Mouse (Mus musculus): ENCODE measurements at regions not wholly inside any gene's neighbourhood (a gene's known extent, or its start where the extent isn't known, plus 50 kb on each side); places are given as distances from the start of the nearest gene placed in this dataset.

GRCm38 (mm10) chr6:89013690-89014061, 111.6 kb downstream of the Tpra1 start:
- no peak for DNase-seq (ENCODE audit: low spot score)
- no peaks in the 10 kb centered on the region for H3K36me3 ChIP-seq (ENCODE audit: control insufficient read depth, insufficient read depth, low read length)
- no peak overlapping the region for H3K27ac ChIP-seq (replicated peaks; ENCODE audit: low read depth, low read length)
- no peak for ATAC-seq (ENCODE audit: low read depth)
- H3K4me3 ChIP-seq (ENCODE audit: low read depth, low read length): no peak overlapping the region
- no peak overlapping the region for H3K9ac ChIP-seq (ENCODE audit: low read depth, low read length)
- no peaks in the 10 kb centered on the region for H3K27me3 ChIP-seq (replicated peaks; ENCODE audit: control insufficient read depth, insufficient read depth, low read length)
- no peaks in the 10 kb centered on the region for H3K9me3 ChIP-seq (ENCODE audit: control insufficient read depth, low read length)
- 52% methylated on average over 8 of the region's 8 CpGs for WGBS
- peaks cover 5% of the 10 kb centered on the region; the same call in 1 of the 2 replicates for H3K4me1 ChIP-seq (ENCODE audit: control insufficient read depth, insufficient read depth, low read length)
- H3K4me2 ChIP-seq (ENCODE audit: low read depth, low read length): no peak overlapping the region

GRCm38 (mm10) chr6:89024101-89024650, 122.1 kb downstream of the Tpra1 start:
- DNase-seq (ENCODE audit: low spot score): peak; percentile 44
- Histone ChIP-seq H3K4me1 (ENCODE audit: control insufficient read depth, insufficient read depth, low read length) (peaks cover 3% of the 10 kb centered on the region; the same call in 1 of the 2 replicates), H3K9me3 (ENCODE audit: control insufficient read depth, low read length) (no peaks in the 10 kb centered on the region), H3K4me2 (ENCODE audit: low read depth, low read length) (no peak overlapping the region), H3K4me3 (ENCODE audit: low read depth, low read length) (no peak overlapping the region), H3K27me3 (replicated peaks; ENCODE audit: control insufficient read depth, insufficient read depth, low read length) (no peaks in the 10 kb centered on the region; the same call in 1 of the 2 replicates), H3K9ac (ENCODE audit: low read depth, low read length) (no peak overlapping the region), H3K36me3 (ENCODE audit: control insufficient read depth, insufficient read depth, low read length) (no peaks in the 10 kb centered on the region), H3K27ac (replicated peaks; ENCODE audit: low read depth, low read length) (no peak overlapping the region)
- ATAC-seq (ENCODE audit: low read depth): no peak
- WGBS: 31% methylated on average over 11 of the region's 11 CpGs

- no peak overlapping the region for H3K27ac ChIP-seq (replicated peaks; ENCODE audit: low read depth, low read length)
- H3K4me1 ChIP-seq (ENCODE audit: control insufficient read depth, insufficient read depth, low read length): no peaks in the 10 kb centered on the region
- no peak overlapping the region for H3K4me2 ChIP-seq (ENCODE audit: low read depth, low read length)
- ATAC-seq (ENCODE audit: low read depth): peak; percentile 20; the same call in 1 of the 2 replicates
- no peak overlapping the region for H3K4me3 ChIP-seq (ENCODE audit: low read depth, low read length)
- WGBS: 33% methylated on average over 5 of the region's 5 CpGs
- no peak for DNase-seq (ENCODE audit: low spot score)
- no peaks in the 10 kb centered on the region for H3K27me3 ChIP-seq (replicated peaks; ENCODE audit: control insufficient read depth, insufficient read depth, low read length)
- H3K9ac ChIP-seq (ENCODE audit: low read depth, low read length): no peak overlapping the region
- no peaks in the 10 kb centered on the region for H3K9me3 ChIP-seq (ENCODE audit: control insufficient read depth, low read length)
- H3K36me3 ChIP-seq (ENCODE audit: control insufficient read depth, insufficient read depth, low read length): no peaks in the 10 kb centered on the region
Observed at GRCm38 (mm10) chr6:89033433-89034298, 131.6 kb downstream of the Tpra1 start.

- DNase-seq (ENCODE audit: low spot score) (no peak), ATAC-seq (ENCODE audit: low read depth) (no peak)
- 38% methylated on average over 3 of the region's 3 CpGs for WGBS
- Histone ChIP-seq H3K4me2 (ENCODE audit: low read depth, low read length) (no peak overlapping the region), H3K4me1 (ENCODE audit: control insufficient read depth, insufficient read depth, low read length) (no peaks in the 10 kb centered on the region), H3K27me3 (replicated peaks; ENCODE audit: control insufficient read depth, insufficient read depth, low read length) (no peaks in the 10 kb centered on the region), H3K9ac (ENCODE audit: low read depth, low read length) (no peak overlapping the region), H3K27ac (replicated peaks; ENCODE audit: low read depth, low read length) (no peak overlapping the region), H3K36me3 (ENCODE audit: control insufficient read depth, insufficient read depth, low read length) (no peaks in the 10 kb centered on the region), H3K9me3 (ENCODE audit: control insufficient read depth, low read length) (no peaks in the 10 kb centered on the region), H3K4me3 (ENCODE audit: low read depth, low read length) (no peak overlapping the region)
Observed at GRCm38 (mm10) chr6:89034455-89034854, 132.4 kb downstream of the Tpra1 start.

- DNase-seq (ENCODE audit: low spot score): no peak
- Histone ChIP-seq H3K9me3 (ENCODE audit: control insufficient read depth, low read length) (no peaks in the 10 kb centered on the region), H3K4me3 (ENCODE audit: low read depth, low read length) (no peak overlapping the region), H3K4me1 (ENCODE audit: control insufficient read depth, insufficient read depth, low read length) (no peaks in the 10 kb centered on the region), H3K9ac (ENCODE audit: low read depth, low read length) (no peak overlapping the region), H3K4me2 (ENCODE audit: low read depth, low read length) (no peak overlapping the region), H3K27ac (replicated peaks; ENCODE audit: low read depth, low read length) (no peak overlapping the region), H3K36me3 (ENCODE audit: control insufficient read depth, insufficient read depth, low read length) (no peaks in the 10 kb centered on the region), H3K27me3 (replicated peaks; ENCODE audit: control insufficient read depth, insufficient read depth, low read length) (no peaks in the 10 kb centered on the region)
- WGBS: 57% methylated on average over 13 of the region's 13 CpGs
- ATAC-seq (ENCODE audit: low read depth): no peak
Observed at GRCm38 (mm10) chr6:89035061-89035835, 133.2 kb downstream of the Tpra1 start.

- no peak overlapping the region for H3K27ac ChIP-seq (replicated peaks; ENCODE audit: low read depth, low read length)
- ATAC-seq (ENCODE audit: low read depth): no peak
- no peaks in the 10 kb centered on the region for H3K36me3 ChIP-seq (ENCODE audit: control insufficient read depth, insufficient read depth, low read length)
- H3K9ac ChIP-seq (ENCODE audit: low read depth, low read length): no peak overlapping the region
- H3K4me1 ChIP-seq (ENCODE audit: control insufficient read depth, insufficient read depth, low read length): no peaks in the 10 kb centered on the region
- no peak overlapping the region for H3K4me3 ChIP-seq (ENCODE audit: low read depth, low read length)
- no peaks in the 10 kb centered on the region for H3K9me3 ChIP-seq (ENCODE audit: control insufficient read depth, low read length)
- 68% methylated on average over 4 of the region's 4 CpGs for WGBS
- DNase-seq (ENCODE audit: low spot score): no peak
- no peaks in the 10 kb centered on the region for H3K27me3 ChIP-seq (replicated peaks; ENCODE audit: control insufficient read depth, insufficient read depth, low read length)
- H3K4me2 ChIP-seq (ENCODE audit: low read depth, low read length): no peak overlapping the region
Observed at GRCm38 (mm10) chr6:89035836-89036156, 133.7 kb downstream of the Tpra1 start.

- Histone ChIP-seq H3K4me1 (ENCODE audit: control insufficient read depth, insufficient read depth, low read length) (no peaks in the 10 kb centered on the region), H3K4me3 (ENCODE audit: low read depth, low read length) (no peak overlapping the region), H3K4me2 (ENCODE audit: low read depth, low read length) (no peak overlapping the region), H3K36me3 (ENCODE audit: control insufficient read depth, insufficient read depth, low read length) (no peaks in the 10 kb centered on the region), H3K27me3 (replicated peaks; ENCODE audit: control insufficient read depth, insufficient read depth, low read length) (no peaks in the 10 kb centered on the region), H3K9ac (ENCODE audit: low read depth, low read length) (no peak overlapping the region), H3K9me3 (ENCODE audit: control insufficient read depth, low read length) (no peaks in the 10 kb centered on the region), H3K27ac (replicated peaks; ENCODE audit: low read depth, low read length) (no peak overlapping the region)
- DNase-seq (ENCODE audit: low spot score) (no peak), ATAC-seq (ENCODE audit: low read depth) (no peak)
- 32% methylated on average over 2 of the region's 2 CpGs for WGBS
Observed at GRCm38 (mm10) chr6:89037392-89037791, 135.3 kb downstream of the Tpra1 start.

- Histone ChIP-seq H3K27ac (replicated peaks; ENCODE audit: low read depth, low read length) (no peak overlapping the region), H3K36me3 (ENCODE audit: control insufficient read depth, insufficient read depth, low read length) (no peaks in the 10 kb centered on the region), H3K4me3 (ENCODE audit: low read depth, low read length) (no peak overlapping the region), H3K9ac (ENCODE audit: low read depth, low read length) (no peak overlapping the region), H3K4me2 (ENCODE audit: low read depth, low read length) (no peak overlapping the region), H3K4me1 (ENCODE audit: control insufficient read depth, insufficient read depth, low read length) (no peaks in the 10 kb centered on the region), H3K27me3 (replicated peaks; ENCODE audit: control insufficient read depth, insufficient read depth, low read length) (no peaks in the 10 kb centered on the region), H3K9me3 (ENCODE audit: control insufficient read depth, low read length) (no peaks in the 10 kb centered on the region)
- ATAC-seq (ENCODE audit: low read depth) (no peak), DNase-seq (ENCODE audit: low spot score) (no peak)
- WGBS: 59% methylated on average over 7 of the region's 7 CpGs
Observed at GRCm38 (mm10) chr6:89037901-89038300, 135.8 kb downstream of the Tpra1 start.

All from embryonic facial prominence, embryonic 14.5 days (tissue).